Mouse (Mus musculus) c-Kit-positive CD71-negative TER-119-negative erythroid progenitor cells, embryonic 14.5 days (primary cell): ENCODE data around the gene Dna2.

ENCODE experiments used
- DNase-seq: peaks from one replicate; pipeline ENCODE4 v3.0.0-alpha.2; 2013; ENCODE audit warnings: low read depth

The Dna2 gene

DNA sequence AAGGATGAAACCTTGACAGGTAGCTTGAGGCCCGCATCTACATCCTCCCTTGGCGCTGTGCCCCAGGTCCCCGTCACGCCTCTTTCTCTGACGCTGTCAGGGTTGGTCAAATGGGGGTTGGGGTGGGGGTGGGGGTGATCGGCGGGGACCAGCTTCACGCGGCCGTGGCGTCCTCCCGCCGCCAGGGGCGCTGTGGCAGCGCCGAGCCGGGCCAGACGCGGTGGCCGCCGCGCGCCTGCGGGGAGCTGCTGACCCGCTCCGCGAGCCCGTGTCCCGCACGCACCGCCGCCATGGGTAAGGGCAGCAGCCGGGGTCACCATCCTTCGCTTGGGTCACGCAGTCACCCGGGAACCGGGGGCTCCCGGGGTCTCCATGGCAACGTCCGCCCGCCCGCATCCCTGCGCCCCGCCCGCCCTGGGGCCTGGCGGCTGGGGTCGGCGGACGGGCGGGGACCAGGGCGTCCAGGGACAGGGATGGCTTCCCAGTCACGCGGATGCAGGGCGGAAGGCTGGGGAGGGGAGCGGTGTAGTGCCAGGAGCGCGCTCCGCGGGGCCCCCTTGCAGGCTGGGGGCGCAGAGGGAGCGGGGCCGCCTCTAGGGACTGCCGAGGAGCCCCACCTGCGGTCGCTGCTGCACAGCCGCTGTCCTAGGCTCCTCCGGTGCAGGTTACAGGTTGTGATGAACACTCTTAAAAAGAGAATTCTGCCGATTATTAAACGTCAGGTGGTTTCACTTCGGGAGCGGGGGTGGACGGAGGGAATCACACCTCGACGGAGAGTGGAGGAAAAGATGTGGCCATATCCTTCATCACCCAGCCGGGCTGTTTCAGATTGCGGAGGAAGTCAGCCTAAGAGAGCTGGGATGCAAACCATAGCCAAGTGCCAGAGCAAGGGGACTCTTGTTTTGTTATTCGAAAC is 33.5 kb downstream of the Dna2 start, which contains the start of gene Rufy2:
Gene Rufy2 (plus strand): TSS at position 185 of the 916 bp plus-strand sequence.
- peak; percentile 47 for DNase-seq

DNA sequence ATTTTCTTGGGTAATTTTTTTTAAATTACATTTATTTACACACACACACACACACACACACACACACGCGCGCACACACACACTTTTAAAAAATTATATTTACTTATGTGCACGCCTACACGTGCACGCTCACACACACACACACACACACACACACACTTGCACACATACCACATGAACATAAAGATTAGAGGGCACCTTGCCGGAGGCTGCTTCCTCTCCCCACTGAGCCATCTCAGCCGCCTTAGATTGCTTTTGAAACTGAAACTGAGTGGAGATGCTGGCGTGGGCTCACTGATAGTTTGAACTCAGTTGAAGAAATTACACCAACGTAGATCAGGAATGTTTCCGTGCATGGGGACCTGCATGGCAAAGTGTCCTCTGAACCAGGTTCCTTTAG is 37.2 kb downstream of the Dna2 start:
- DNase-seq = no peak

DNA sequence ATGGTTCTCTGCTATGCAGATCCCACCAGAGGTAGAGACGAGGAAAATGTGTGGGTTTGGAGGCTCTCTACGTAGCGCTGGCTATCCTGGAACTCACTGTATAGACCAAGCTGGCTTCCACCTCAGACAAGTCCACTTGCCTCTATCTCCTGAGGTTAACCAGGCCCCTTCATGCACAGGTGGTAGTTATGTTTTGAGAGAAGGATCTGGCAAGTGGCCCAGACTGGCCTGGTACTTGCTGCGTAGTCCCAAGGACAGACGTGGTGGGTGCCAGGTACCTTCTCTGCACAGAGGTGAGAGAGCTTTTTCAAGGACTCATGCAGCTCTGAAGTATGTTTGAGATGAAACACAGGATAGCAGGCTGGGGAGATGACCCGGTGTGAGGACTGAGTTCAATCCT is 37.7 kb downstream of the Dna2 start:
- no peak for DNase-seq

DNA sequence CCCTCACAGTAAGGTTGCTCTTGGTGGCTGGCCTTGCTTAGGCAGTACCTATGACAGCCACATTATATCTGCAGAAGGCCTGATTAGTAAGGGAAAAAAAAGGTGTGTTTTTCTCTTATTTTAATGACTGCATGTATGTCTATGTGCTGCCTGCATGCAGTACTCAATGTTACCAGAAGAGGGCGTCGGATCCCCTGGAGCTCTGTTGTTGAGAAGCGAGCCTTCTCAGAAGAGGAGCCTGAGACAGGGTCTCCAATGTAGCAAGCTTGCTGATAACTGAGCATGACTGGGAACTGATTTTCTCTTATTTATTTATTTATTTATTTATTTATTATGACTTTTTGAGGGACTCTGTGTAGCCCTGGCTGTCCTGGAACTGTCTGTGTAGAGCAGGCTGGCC is 40.5 kb downstream of the Dna2 start:
- peak; percentile 46 for DNase-seq

DNA sequence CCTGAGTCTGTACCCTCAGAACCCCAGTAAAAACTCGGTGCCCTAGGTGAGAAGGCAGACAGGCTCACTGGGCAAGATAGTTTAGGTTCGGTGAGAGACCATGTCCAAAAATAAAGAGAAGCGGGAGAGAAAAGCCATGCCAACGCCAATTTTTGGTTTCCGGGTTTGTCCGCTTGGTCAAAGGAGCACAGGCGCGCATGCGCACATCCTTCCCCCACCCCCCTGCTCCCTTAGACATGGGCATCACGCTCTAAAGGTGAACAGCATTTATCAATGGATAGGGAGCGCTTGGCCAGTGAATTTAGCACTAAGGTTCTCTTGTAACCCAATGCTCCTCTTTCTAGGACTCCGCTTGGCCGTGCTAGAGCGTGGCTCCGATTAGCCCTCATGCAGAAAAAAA is 43.8 kb downstream of the Dna2 start:
- no peak for DNase-seq

DNA sequence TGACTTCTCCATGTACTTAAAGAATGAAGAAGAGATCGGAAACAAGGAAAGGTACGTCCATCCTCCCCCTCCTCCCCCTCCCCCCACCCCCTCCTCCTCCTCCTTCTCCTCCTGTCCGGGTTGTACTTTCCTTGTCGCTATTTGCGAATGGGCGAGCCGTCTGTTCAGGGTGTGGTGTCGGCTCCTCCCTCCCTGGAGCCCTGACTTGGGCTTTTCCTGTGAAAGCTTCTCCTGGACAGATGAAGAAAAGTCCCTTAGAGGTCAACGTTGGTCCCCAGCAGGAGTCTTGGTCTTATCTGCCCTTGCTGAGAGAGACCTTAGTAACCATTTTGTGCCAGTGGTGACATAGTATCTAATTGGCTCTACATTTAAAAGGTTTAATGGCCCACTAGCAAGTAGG is 47.2 kb downstream of the Dna2 start:
- DNase-seq = no peak

DNA sequence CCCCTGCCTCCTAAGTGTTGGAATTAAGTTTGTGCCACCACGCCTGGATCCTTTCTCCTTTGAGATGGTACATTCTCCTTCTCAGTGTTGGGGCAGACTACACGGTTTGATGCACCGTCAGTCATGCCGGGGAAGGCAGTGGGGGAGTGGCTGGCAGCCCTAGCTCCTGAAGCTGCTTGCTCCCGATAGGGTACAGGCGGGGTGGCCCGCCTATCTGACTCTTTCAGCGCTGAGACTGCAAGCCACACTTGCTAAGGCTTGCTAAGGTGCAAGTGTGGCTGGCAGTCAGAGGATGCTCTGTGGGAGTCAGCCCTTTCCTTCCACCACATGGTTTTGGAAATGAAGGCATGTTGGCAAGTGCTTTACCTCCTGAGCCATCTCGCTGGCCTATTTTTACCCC is 53.8 kb downstream of the Dna2 start:
- DNase-seq = no peak

DNA sequence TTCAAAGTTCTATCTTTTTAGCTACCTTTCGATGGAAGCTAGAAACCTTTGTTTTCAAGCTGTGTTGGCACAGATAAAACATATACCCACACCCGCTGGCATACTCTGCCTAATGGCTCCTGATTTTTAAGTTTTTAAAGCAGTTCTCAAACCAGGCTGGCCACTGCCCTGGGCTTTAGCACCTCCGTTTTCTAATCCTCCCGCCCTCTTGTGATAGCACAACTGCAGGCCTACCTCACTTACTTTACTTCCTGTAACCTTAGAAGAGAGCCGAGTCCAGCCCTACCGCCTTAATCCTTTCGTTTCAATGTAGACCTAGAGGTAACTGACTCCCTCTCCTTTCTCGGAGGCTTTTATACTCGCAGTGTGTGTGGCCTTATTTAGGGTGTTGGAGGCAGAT is 56.4 kb downstream of the Dna2 start:
- no peak for DNase-seq

DNA sequence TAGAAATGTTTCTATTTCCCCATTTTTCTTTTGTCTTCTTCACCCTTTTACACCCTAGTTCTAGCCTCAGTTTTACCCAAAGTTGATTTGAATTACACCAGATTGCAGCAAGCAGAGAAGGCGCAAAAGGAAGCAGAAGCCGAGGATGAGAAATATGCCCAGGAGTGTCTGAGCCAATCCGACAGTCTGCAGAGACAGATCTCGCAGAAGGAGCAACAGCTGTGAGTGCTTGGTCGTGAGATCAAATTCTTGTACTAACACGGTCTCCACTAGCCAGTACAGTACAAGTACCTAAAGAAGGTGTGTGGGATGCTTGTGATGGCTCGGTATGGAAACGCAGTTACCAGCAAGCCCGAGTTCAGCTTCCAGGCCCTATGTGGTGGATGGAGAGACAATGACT is 57.7 kb downstream of the Dna2 start:
- DNase-seq = no peak

DNA sequence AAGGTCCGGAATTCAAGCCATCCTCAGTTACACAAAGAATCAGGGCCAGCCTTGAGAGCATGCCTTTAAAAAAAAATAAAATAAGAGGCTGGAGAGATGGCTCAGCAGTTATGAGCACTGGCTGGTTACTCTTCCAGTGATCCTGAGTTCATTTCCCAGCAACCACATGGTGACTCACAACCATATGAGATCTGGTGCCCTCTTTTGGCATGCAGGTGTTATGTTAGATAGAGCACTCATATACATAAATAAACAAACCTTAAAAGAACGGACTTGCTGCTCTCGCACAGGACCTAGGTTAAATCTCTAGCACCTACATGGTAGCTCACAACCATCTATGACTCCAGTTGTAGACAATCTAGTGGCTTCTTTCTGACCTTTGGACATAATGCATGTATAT is 61.4 kb downstream of the Dna2 start:
- no peak for DNase-seq

DNA sequence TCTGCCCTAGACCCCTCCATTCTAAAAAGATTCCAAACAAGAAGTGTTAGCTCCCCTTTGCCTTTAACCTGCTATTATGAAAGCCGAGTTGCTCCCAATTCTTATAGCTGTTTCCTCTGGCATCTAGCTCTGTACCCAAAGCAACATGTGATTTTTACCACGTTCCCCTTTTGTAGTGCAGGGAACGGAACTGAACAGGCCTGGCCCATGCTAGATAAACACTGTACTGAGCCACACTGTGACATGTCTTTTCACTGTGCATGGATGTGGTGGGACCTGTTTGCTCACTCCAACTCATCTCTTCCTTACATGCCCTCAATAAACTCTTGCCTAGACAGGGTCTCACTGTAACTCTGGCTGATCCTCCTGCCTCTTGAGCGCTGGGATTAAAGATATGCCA is 63.4 kb downstream of the Dna2 start:
- no peak for DNase-seq

DNA sequence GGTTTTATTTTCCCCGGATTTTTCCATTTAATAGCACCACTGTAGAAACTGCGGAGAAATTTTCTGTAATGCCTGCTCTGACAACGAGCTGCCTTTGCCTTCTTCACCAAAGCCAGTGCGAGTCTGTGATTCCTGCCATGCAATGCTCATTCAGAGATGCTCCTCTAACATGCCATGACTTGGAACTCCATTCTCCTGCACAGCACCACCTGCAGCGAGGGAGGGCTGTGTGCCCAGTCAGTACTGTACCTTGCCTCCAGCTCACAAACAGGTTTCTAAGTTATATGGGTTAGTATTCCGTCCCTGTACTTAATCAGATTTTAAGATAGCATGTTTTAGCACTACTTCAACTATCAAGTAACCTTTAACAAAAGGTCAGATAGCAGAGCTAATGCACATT is 64.7 kb downstream of the Dna2 start:
- no peak for DNase-seq

DNA sequence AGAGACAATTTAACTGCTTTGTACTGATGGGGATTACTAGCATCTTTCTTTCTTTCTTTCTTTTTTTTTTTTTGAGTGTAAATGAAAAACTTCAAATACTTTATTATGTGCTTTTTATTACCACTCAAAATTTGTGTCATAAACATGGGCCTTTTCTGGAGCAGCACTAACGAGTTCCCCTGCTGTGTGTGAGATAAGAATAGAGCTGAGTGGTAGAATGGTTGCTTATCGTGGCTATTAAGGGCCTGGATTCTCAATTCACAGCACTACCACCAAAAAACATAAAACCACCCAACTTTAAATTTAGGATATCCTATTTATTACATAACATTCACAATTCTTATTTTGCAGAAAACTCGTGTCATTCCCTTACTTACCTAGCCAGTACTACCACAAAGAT is 66.7 kb downstream of the Dna2 start:
- no peak for DNase-seq

DNA sequence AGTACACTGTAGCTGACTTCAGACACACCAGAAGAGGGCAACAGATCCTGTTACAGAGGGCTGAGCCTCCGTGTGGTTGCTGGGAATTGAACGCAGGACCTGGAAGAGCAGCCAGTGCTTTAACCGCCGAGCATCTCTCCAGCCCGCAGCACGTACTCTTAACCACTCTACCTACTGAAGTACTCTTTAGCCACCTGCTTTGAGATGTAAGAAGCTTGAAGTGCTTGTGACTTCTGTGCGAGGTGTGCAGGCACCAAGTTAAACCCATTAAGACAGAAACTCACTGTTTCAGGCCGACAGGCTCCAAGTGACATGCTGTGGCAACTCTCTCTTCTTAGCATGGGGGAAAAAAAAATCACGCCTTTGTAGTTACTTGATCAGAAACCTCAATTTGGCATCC is 67.3 kb downstream of the Dna2 start:
- no peak for DNase-seq

DNA sequence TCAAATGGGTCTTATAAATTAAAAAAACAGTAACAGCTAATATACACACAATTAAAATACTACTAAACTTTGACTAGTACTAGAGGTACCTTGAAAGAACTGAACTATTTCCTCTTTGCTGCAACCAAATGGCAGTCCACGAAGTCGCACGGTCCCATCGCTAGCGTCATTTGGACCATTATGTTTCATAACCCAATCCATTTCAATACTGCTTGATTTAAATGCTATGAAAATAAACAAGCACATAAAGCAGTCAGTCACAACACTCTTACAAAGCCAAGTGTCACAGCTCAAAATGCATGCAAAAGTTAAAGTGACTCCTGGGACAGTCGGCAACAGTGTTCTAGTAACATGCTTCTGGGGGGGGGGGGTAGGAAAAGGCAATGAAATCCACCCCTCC is 72.5 kb downstream of the Dna2 start:
- no peak for DNase-seq

DNA sequence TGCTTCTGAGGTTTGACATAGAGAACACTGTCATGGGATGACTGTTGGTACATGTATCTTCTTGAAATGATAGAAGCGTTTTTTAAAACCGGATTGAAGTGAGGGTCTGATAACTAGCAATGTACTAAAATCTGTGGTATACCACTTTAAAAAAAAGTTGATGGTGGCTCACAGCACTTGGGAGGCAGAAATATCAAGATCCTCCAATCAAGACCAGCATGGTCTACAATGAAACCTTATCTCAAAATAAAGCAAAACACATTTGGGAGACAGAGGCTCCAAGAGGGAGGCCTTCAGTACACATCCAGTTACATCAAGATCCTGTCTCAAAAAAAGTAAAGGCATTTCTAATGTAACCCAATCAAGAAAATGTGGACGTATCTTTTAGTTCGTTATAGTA is 74.9 kb downstream of the Dna2 start:
- DNase-seq = no peak

DNA sequence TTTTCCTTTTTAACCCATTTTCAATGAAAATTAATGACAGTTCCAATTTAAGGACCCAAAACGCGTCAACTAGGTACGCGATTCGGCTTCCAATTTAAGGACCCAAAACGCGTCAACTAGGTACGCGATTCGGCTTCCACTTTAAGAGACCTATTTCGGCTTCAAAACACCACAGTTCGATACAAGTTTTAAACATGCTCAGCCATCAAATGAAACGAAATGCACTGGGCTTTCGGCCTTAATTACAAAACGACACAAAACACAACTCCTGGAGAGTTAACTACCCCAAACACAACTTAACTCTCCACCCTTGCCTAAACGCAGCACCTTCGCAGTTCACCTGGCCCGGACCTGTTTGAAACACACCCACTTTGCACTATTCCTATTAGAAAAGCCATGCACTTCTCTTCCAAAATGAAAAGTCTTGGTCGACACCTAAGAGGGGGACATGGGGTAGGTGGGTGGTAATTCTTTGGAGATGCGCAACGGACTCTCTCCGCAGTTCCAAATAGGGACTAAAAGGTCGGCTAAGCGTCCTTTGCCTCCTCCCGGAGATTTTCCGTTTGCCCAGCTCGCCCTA is 75.8 kb downstream of the Dna2 start:
- DNase-seq = no peak

DNA sequence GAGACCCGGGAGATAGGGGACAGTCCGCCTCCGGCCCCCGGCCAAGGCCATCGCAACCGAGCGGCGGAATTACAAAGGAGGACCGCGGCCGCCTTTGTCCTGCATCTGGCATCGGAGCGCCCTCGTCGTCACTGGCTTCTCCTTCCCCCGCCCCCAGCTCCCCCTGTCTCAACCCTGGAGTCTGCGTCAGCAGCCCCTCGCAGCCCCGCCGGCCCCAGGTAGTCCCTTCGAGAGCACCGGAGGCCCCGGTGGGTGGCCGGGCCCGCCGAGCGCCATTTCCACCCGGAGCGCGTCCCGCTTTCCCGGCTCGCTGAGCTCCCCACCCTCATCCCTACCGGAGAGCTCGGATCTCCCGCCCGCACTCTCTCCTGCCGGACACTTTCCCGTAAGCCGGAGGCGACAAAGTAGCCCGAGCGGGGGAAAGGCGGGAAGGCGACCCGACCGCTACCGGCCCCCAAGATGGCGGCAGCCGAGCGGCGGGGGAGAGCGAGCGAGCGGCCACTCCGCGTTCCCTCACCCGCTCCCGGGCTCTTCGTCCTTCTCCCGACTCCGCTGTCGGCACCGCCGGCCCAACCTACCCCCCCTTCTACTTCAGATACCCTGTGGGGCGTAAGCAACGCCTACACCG is 76.4 kb downstream of the Dna2 start:
- DNase-seq = no peak
